Mouse (Mus musculus) frontal cortex, postnatal 36 days (tissue): ENCODE results near the gene Syt2.

ENCODE experiments used
- DNase-seq, 2 experiments: peaks; one replicate each; pipeline ENCODE4 v3.0.0; 2022; ENCODE audit warnings: low spot score in 2 of 2

The Syt2 gene

GRCm38 (mm10) chr1:134704396-134705306 is 58.2 kb downstream of the Syt2 start:
- peak in 1 of 2 experiments; percentile 32 for DNase-seq

GRCm38 (mm10) chr1:134706549-134706948 is 60.1 kb downstream of the Syt2 start:
- DNase-seq, result no peak

- DNase-seq, result no peak
Observed at GRCm38 (mm10) chr1:134707516-134707915, 61.0 kb downstream of the Syt2 start.

- no peak for DNase-seq
Observed at GRCm38 (mm10) chr1:134708274-134708673, 61.8 kb downstream of the Syt2 start.

- DNase-seq, result peak; percentile 37 to 53
Observed at GRCm38 (mm10) chr1:134708801-134709385, 62.4 kb downstream of the Syt2 start.

- no peak for DNase-seq
Observed at GRCm38 (mm10) chr1:134709411-134710306, 63.2 kb downstream of the Syt2 start.

GRCm38 (mm10) chr1:134711061-134711460 is 64.6 kb downstream of the Syt2 start:
- DNase-seq, result no peak

GRCm38 (mm10) chr1:134711653-134712052 is 65.2 kb downstream of the Syt2 start:
- no peak for DNase-seq

- no peak for DNase-seq
Observed at GRCm38 (mm10) chr1:134712781-134713299, 66.4 kb downstream of the Syt2 start.

GRCm38 (mm10) chr1:134713421-134713969 is 67.0 kb downstream of the Syt2 start:
- no peak for DNase-seq

GRCm38 (mm10) chr1:134714166-134714565 is 67.7 kb downstream of the Syt2 start:
- no peak for DNase-seq

- no peak for DNase-seq
Observed at GRCm38 (mm10) chr1:134715092-134715491, 68.6 kb downstream of the Syt2 start.

- DNase-seq, result no peak
Observed at GRCm38 (mm10) chr1:134719718-134720304, 73.3 kb downstream of the Syt2 start.

- DNase-seq, result no peak
Observed at GRCm38 (mm10) chr1:134721486-134721885, 75.0 kb downstream of the Syt2 start.

- no peak for DNase-seq
Observed at GRCm38 (mm10) chr1:134722891-134723290, 76.4 kb downstream of the Syt2 start.

GRCm38 (mm10) chr1:134725276-134725675 is 78.8 kb downstream of the Syt2 start:
- peak; percentile 33 to 40 for DNase-seq

GRCm38 (mm10) chr1:134726480-134726879 is 80.0 kb downstream of the Syt2 start:
- DNase-seq, result no peak

- no peak for DNase-seq
Observed at GRCm38 (mm10) chr1:134727256-134727655, 80.8 kb downstream of the Syt2 start.

GRCm38 (mm10) chr1:134733659-134734058 is 87.2 kb downstream of the Syt2 start:
- no peak for DNase-seq

GRCm38 (mm10) chr1:134737463-134737862 is 91.0 kb downstream of the Syt2 start:
- DNase-seq, result no peak

- DNase-seq, result no peak
Observed at GRCm38 (mm10) chr1:134741433-134741832, 95.0 kb downstream of the Syt2 start.
